13 mouse cellular contexts compared by ENCODE assay signal in genomic region chr10:93918087-93918486, GRCm38 (mm10). TPM values are rescaled to one million over a fixed set of nuclear protein-coding genes. Genes with fewer than 3 reads are reported as not detected.
A peak's percentile ranks its signal among the peaks of the same experiment; 100 is the strongest.
DNase-seq lines count a peak whose midpoint lies in the region; ATAC-seq and TF ChIP-seq lines count a peak whose summit lies in the region.
"Had no signal": no experiment of that assay in that cellular context is flagged by ENCODE, and none has a peak within 500 bp of the region (broad histone marks: within the 10 kb centered on the region; RNA-seq: fewer than 3 reads in every experiment).

No protein-coding gene starts in this region.

- DNase-seq in heart, adult 2 months: no peak
- no peak for DNase-seq in kidney, postnatal 25 days
- DNase-seq in MEL-GATA-1-ER (ENCODE audit: extremely low read depth, low read depth): peak; percentile 66
- DNase-seq in cerebellum, postnatal 36 days: no peak
- DNase-seq in frontal cortex, postnatal 10 days (ENCODE audit: low spot score in 2 of 2): no peak

- H3K36me3 ChIP-seq in heart, adult 2 months (ENCODE audit: control insufficient read depth, insufficient read depth, low read length): peaks cover 4% of the 10 kb centered on the region
- H3K36me3 ChIP-seq in heart, embryonic 11.5 days (ENCODE audit: control insufficient read depth, insufficient read depth, low read length): no peaks in the 10 kb centered on the region
- no peaks in the 10 kb centered on the region for H3K36me3 ChIP-seq in kidney, embryonic 16.5 days (ENCODE audit: insufficient read depth, low read length)
- no peaks in the 10 kb centered on the region for H3K36me3 ChIP-seq in liver, embryonic 15.5 days (replicated peaks)
- H3K36me3 ChIP-seq: embryonic facial prominence, embryonic 15.5 days; limb, embryonic 12.5 days; midbrain, embryonic 15.5 days had no signal

- H3K4me3 ChIP-seq in heart, adult 2 months: no peak overlapping the region
- no peak overlapping the region for H3K4me3 ChIP-seq in heart, embryonic 11.5 days (ENCODE audit: low read depth, low read length)
- H3K4me3 ChIP-seq in kidney, embryonic 16.5 days (ENCODE audit: low read length): no peak overlapping the region
- no peak overlapping the region for H3K4me3 ChIP-seq in liver, embryonic 15.5 days (replicated peaks)
- H3K4me3 ChIP-seq: embryonic facial prominence, embryonic 15.5 days; forebrain, embryonic 13.5 days; limb, embryonic 12.5 days; midbrain, embryonic 15.5 days had no signal

- no peak overlapping the region for H3K4me2 ChIP-seq in heart, embryonic 11.5 days
- no peak overlapping the region for H3K4me2 ChIP-seq in kidney, embryonic 16.5 days (replicated peaks; ENCODE audit: low read depth, low read length)
- H3K4me2 ChIP-seq in liver, embryonic 15.5 days: no peak overlapping the region
- H3K4me2 ChIP-seq: forebrain, embryonic 13.5 days; limb, embryonic 12.5 days; midbrain, embryonic 15.5 days had no signal

- no peak overlapping the region for H3K9ac ChIP-seq in heart, adult 2 months (ENCODE audit: low read depth, low read length)
- H3K9ac ChIP-seq in heart, embryonic 11.5 days (ENCODE audit: low read depth, low read length): no peak overlapping the region
- no peak overlapping the region for H3K9ac ChIP-seq in kidney, embryonic 16.5 days (replicated peaks; ENCODE audit: low read length)
- no peak overlapping the region for H3K9ac ChIP-seq in liver, embryonic 15.5 days
- H3K9ac ChIP-seq: embryonic facial prominence, embryonic 15.5 days; forebrain, embryonic 13.5 days; limb, embryonic 12.5 days; midbrain, embryonic 15.5 days had no signal

- TF ChIP-seq POLR2A in heart, adult 2 months (IDR thresholded peaks at IDR 0.05; ENCODE audit: insufficient read depth, low read depth, low read length): no peak

- H3K9me3 ChIP-seq in heart, embryonic 11.5 days (replicated peaks; ENCODE audit: control insufficient read depth, low read length): no peaks in the 10 kb centered on the region
- H3K9me3 ChIP-seq in kidney, embryonic 16.5 days (ENCODE audit: low read length): no peaks in the 10 kb centered on the region
- no peaks in the 10 kb centered on the region for H3K9me3 ChIP-seq in liver, embryonic 15.5 days (replicated peaks)
- H3K9me3 ChIP-seq: forebrain, embryonic 13.5 days; midbrain, embryonic 15.5 days had no signal

- no peak for TF ChIP-seq EP300 in heart, adult 2 months (IDR thresholded peaks at IDR 0.05; ENCODE audit: insufficient read depth, low read depth, low read length)

- no peaks in the 10 kb centered on the region for H3K79me2 ChIP-seq in heart, adult 2 months (replicated peaks; ENCODE audit: control insufficient read depth, insufficient read depth, low read length)

- 61% methylated on average over 2 of the region's 2 CpGs for WGBS in heart, adult 2 months
- WGBS in heart, embryonic 11.5 days (ENCODE audit: insufficient replicate concordance): 75% methylated on average over 2 of the region's 2 CpGs
- 67% methylated on average over 2 of the region's 2 CpGs for WGBS in kidney, embryonic 16.5 days
- 32% methylated on average over 2 of the region's 2 CpGs for WGBS in liver, embryonic 15.5 days (ENCODE audit: insufficient replicate concordance)

- H3K27me3 ChIP-seq in heart, adult 2 months (ENCODE audit: control insufficient read depth, insufficient read depth, low read length): no peaks in the 10 kb centered on the region
- H3K27me3 ChIP-seq in heart, embryonic 11.5 days (ENCODE audit: control insufficient read depth, insufficient read depth, low read length): 0 out of 2 replicates have a peak, but pooled peaks cover 3% of the 10 kb centered on the region
- H3K27me3 ChIP-seq in kidney, embryonic 16.5 days (ENCODE audit: insufficient read depth, low read length): no peaks in the 10 kb centered on the region
- peaks cover 4% of the 10 kb centered on the region; the same call in 1 of the 2 replicates for H3K27me3 ChIP-seq in liver, embryonic 15.5 days
- H3K27me3 ChIP-seq: embryonic facial prominence, embryonic 15.5 days; forebrain, embryonic 13.5 days; limb, embryonic 12.5 days; midbrain, embryonic 15.5 days had no signal

- no peak for ATAC-seq in heart, embryonic 11.5 days (replicated peaks; ENCODE audit: insufficient number of reproducible peaks, low FRiP score, low TSS enrichment)
- no peak for ATAC-seq in kidney, embryonic 16.5 days (ENCODE audit: low FRiP score, low TSS enrichment)
- ATAC-seq in liver, embryonic 15.5 days (ENCODE audit: insufficient read depth): peak; percentile 73
- ATAC-seq: forebrain, embryonic 13.5 days; hindbrain, embryonic 16.5 days; midbrain, embryonic 15.5 days had no signal

- no peak for TF ChIP-seq CTCF in heart, adult 2 months (IDR thresholded peaks at IDR 0.05)

- intact Hi-C loops in heart, adult 2 months (cut with DNase I): no loop called here

- peak overlapping the region; percentile 69 for H3K27ac ChIP-seq in heart, adult 2 months
- no peak overlapping the region for H3K27ac ChIP-seq in heart, embryonic 11.5 days (ENCODE audit: low read depth, low read length)
- H3K27ac ChIP-seq in kidney, embryonic 16.5 days (ENCODE audit: low read length): 0 out of 2 replicates have a peak overlapping the region, but pooled peaks have one; percentile 4
- no peak overlapping the region; the same call in 1 of the 2 replicates for H3K27ac ChIP-seq in liver, embryonic 15.5 days (replicated peaks)
- H3K27ac ChIP-seq: forebrain, embryonic 13.5 days; limb, embryonic 12.5 days; midbrain, embryonic 15.5 days had no signal

- H3K4me1 ChIP-seq in heart, adult 2 months (ENCODE audit: control insufficient read depth, insufficient read depth, low read length): peaks cover 4% of the 10 kb centered on the region
- peaks cover 14% of the 10 kb centered on the region for H3K4me1 ChIP-seq in heart, embryonic 11.5 days (ENCODE audit: control insufficient read depth, insufficient read depth, low read length)
- H3K4me1 ChIP-seq in kidney, embryonic 16.5 days (ENCODE audit: insufficient read depth, low read length): no peaks in the 10 kb centered on the region
- peaks cover 42% of the 10 kb centered on the region for H3K4me1 ChIP-seq in liver, embryonic 15.5 days (replicated peaks)
- H3K4me1 ChIP-seq: midbrain, embryonic 15.5 days had no signal

RNA-seq across cellular contexts. Expression of gene Metap2, which starts 21.2 kb away (rescaled TPM):
- 100 to 1,000 TPM; 111 to 114 TPM for total RNA-seq in heart, adult 2 months (2021)
- polyA plus RNA-seq in heart, adult 2 months (2012; rRNA removed): 45.4 and 90.6 TPM in 2 replicates
- polyA plus RNA-seq in heart, embryonic 11.5 days (2014; fragmentation: Nextera tagmentation; extraction: Ambion mirVana): 199 and 219 TPM in 2 replicates
- polyA plus RNA-seq in kidney, embryonic 16.5 days (2015; fragmentation: Nextera tagmentation; extraction: Ambion mirVana): 171 and 189 TPM in 2 replicates
- polyA plus RNA-seq in liver, embryonic 15.5 days (2015; fragmentation: Nextera tagmentation; extraction: Ambion mirVana): 150 and 162 TPM in 2 replicates

Comparison
In these comparisons a context has a peak if more than half of its experiments do, and no peak if none do; other contexts are left out.
1. H3K27ac ChIP-seq: peak in heart, adult 2 months (single experiment) and kidney, embryonic 16.5 days (single experiment); none in heart, embryonic 11.5 days (single experiment) and liver, embryonic 15.5 days (single experiment).